Mouse (Mus musculus) erythroblast, adult 5-6 weeks (primary cell): ENCODE results near the gene Kif21b. TPM values are rescaled to one million over a fixed set of nuclear protein-coding genes. Genes with fewer than 3 reads are reported as not detected.

ENCODE experiments used
- ATAC-seq: replicated peaks from 2 replicates; pipeline ENCODE4 v1.8.0; 2016; ENCODE audit warnings: moderate number of reproducible peaks, mild to moderate bottlenecking, moderate TSS enrichment, inconsistent platforms; ENCODE audit not compliant: poor library complexity, low FRiP score, severe bottlenecking
- total RNA-seq, 2 experiments: library from RNA; stranded (forward) in 1 of 2; stranded (reverse) in 1 of 2; fragments of 150-400 nt in 1 of 2; fragments of 200-764, 138-1000 nt in 1 of 2; gene quantifications; 2 replicates each; pipeline versions ENCODE4 v1.2.3 to v1.2.4; 2015 to 2017; ENCODE audit warnings: low replicate concordance in 2 of 2

Kif21b gene
- total RNA-seq (2015; ENCODE audit: low replicate concordance) (7.7 and 12.9 TPM in 2 replicates), total RNA-seq (2017; ENCODE audit: low replicate concordance) (5.4 and 8.5 TPM in 2 replicates)

DNA sequence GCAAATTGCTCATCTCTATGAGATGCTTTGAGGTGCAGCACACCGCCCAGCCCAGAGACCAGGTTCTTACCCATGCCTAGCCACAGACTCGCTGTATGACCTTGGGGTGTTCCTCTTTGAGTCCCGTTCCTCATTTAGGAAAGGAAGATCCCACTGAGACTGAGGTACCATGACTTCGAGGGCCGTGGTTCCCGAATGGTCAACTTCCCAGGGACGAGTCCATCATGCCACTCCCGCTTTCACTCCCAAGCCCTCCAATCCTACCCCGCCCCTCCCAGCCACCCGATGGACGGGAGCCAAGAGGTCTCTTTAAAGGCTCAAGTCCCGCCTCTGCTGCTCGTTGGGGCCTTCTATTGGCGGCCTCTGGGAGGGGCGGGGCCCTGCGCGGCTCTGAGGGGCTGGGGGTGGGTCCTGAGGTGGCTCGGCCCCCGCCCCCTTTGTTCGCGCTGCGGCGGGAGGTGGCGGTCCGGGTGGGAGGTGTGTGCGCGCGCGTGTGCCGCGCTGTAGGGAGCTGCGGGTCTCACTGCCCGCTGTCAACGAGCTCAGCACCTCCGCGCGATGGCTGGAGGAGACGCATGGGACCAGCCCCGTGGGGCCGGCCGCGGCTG, at the start of gene Kif21b:
Gene Kif21b (plus strand): TSS at position 439 of the 608 bp plus-strand sequence.
- ATAC-seq, result no peak

DNA sequence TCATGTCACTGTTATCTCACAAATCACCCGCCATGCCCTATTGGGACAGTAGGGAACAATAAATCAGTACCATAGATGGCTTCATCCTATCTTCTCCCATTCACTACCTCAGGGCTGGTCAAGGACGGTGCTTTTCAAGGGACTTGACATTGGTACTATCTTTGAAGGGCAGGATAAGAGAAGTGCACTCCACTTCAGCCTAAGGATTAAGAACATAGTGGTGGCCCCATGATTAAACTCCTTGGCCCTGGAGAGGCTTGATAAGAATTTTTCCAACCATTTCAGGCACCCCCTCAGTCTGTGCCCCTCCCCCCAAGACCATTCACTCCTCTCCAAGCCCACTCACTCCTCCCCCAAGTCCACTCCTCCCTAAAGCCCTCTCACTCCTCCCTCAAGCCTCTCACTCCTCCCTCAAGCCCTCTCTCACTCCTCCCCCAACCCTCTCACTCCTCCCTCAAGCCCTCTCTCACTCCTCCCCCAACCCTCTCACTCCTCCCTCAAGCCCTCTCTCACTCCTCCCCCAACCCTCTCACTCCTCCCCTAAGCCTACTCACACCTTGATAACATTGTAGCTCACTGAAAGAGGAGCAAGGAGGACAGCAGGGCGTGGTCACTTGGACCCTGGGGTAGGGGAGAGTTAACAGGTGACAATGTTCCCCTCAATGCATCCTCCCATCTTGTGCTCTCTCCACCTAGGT, 45.1 kb upstream of the Kif21b start:
- no peak for ATAC-seq

DNA sequence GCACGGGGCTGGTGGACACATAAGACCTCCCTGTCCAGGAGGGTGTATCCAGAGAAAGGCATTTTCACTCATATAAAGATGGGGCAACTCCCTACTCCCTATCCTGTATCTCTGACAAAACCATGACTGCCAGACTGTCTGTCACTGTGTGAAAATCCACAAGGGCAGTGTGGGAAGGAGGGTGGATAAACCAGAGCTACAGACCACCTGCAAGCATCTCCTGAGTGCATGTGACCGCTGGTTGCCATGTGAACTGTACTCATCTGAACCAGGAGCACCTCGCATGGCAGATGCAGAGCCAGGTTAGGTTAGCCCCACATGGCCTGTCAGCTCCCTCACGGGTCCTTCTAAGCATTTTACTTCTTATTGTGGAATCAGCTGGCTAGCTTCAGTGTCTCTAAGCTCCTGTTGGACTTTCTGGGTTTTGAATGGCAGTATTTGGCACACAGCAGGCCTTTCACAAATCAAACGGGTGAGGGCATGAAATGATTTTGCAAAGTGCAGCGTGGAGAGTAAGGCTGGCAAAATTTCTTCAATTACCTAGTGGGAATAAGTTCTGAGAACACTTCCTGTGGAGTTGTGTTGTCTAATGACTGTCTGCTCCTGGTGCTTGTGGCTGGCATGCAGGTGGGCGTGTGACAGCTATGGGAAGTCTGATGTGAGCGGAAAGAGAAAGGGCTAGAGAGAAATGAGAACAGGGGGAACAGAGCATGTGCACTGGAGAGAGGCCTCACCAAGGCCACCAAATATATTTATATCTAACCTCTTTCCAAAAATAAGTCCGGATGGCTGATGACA, 41.6 kb upstream of the Kif21b start:
- ATAC-seq, result no peak

DNA sequence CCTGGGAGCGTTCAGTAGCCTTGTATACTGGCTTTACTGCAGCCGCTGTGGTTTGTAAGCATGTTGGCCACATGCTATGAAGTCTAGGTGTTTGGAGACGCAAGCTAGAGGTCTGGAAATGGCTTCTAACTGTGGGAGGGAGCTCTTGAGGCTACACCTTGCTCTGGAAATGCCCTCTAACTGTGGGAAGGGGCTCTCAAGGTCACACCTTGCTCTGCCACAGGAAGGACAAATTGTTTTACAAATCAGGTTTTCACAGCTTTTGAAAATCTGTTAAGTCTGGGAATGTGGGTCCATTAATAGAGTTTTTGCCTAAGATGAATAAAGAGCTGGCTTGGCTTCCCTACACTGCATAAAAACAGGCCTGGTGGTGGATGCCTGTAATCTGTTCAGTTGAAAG, 37.5 kb upstream of the Kif21b start:
- ATAC-seq, result no peak

DNA sequence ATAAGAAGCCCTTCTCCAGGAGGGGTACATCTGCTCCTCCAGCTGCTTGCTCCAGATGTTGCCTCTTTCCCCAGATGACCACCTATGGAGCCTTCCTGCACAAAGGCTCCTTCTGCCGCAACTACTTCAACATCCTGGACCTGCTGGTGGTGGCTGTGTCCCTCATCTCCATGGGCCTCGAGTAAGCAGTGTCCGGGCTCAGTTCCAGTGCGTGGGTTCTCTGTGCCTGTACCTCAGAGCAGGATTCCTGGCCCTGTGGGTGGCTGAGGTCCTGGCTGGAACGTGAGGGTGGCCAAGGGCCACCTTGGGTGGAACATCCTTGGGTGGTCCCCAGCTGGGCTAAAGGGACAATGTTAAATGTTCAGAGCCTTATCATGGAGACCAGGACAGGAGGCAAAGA, 36.4 kb upstream of the Kif21b start:
- ATAC-seq, result no peak

DNA sequence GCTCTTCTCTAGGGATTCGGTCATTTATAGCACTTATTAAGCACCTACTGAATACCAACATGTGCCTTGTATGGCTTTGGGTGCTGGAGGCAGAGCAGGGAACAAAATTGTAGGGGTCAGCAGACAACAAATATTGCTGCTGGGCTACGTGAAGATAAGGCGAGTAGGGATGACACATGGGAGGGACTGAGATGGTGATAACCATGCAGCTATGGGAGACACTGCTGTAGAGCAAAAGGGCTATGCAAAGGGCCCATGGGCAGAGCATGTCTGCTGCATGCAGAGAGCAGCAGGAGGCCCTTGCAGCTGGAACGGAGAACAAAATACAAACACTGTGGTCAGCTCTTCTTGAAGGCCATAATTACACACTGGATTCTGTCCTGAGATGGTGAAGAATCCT, 29.1 kb upstream of the Kif21b start:
- no peak for ATAC-seq

DNA sequence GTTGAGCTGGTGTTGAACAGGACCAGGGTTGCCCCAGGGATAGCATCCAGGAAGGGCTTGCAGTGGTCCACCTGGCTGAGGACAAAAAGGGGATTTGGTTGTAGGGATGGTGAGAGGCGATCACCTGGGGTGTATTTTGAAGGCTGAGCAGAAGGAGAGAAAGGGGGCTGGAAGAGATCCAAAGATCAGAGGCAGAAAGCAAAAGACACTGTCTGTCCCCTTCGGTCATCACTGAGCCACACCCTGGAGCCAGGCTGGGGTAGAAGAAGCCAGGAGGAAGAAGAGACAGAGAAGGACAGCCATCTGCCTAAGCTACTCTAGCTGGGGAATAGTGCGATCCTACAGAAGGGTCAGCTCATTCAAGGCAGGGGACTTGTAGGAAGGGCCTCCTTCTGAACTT, 28.6 kb upstream of the Kif21b start:
- no peak for ATAC-seq

DNA sequence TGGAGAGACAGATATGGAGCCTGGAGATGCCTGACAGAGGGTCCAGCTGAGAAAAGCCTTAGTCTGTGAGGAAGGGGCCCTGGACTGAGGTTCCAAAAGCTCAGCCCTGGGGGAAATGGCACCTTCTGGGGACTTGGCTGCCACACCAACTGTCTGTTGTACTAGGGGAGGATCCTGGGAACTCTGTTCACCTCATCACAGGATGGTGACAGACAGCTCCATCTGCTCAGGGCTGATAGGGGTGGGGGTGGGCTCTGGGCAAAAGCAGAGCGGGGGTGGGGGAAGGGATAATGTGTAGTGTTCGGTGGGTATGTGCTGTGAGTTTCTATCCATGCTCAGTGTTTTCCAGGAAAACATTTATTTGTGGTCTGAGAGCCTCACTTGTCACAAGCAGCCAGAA, 28.2 kb upstream of the Kif21b start:
- no peak for ATAC-seq

DNA sequence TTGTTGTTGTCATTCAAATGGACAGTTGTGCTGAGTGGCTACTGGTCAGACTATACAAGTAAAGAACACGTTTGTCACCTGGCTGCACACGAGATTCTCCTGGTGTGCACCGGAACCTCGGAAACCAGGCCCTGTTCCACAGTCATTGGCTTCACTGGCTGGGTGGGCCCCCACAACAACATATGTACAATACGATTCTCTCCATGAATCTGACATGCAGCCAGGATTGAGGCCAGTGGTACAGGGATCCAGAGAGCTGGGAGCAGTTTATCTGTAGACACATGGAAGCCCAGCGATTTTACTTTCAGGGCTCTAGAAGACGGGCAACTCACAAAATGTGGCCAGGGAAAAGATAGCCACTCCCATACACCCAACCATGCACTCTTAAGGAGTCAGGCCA, 27.5 kb upstream of the Kif21b start:
- no peak for ATAC-seq

DNA sequence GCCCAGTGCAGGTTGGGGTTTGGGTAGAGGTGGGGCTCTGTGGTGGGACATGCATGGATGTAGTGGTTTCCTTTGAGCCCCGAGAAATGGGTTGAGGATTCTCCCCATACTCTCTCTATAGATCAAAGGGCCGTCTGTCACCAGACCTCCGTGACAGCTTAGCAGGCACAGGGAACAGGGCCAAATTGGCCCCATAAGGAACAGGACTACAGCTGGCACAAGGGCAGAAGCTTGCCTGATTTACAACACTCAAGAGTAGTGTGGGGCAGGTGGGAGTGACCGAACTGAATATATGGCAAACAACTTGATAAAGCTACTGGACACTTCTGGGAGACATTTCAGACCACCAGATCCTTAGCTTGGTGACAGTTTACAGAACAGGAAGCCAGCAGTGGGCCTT, 26.4 kb upstream of the Kif21b start:
- ATAC-seq, result no peak

DNA sequence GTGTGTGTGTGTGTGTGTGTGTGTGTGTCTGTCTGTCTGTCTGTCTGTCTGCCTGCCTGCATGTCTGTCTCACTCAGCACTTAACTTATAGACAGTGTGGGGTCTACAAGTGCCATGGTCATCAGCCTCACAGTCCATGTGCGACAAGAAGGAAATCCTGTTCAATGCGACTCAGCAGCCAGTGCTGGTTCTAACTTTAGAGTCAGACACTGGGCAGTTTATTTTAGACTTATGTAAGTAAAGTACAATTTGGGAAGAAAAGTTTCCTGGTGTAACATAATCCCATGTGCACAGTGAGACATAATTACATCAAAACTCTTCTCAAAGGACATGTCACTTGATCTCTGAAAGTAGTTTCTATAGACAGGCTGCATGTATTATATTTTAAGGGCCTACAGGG, 21.7 kb upstream of the Kif21b start:
- ATAC-seq, result no peak

DNA sequence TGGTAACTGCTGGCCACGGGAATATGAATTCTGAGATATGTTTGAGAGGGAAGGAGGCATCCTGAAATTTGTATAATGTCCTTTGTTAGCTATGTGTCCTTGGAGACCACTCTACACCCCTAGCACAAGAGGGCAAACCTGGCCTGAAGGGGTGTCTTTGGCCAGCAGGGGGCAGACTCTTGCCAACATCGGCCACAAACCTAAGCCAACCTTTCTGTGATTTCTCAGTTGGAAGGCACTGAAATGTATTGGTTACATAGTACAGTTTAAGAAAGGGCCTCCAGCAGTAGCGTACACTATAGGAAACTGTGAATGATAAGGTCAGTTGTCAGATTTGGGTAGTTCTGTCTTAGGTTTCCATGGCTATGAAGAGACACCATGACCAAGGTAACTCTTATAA, 15.0 kb upstream of the Kif21b start:
- 0 out of 2 replicates have a peak, but pooled peaks have one; percentile 33 for ATAC-seq

DNA sequence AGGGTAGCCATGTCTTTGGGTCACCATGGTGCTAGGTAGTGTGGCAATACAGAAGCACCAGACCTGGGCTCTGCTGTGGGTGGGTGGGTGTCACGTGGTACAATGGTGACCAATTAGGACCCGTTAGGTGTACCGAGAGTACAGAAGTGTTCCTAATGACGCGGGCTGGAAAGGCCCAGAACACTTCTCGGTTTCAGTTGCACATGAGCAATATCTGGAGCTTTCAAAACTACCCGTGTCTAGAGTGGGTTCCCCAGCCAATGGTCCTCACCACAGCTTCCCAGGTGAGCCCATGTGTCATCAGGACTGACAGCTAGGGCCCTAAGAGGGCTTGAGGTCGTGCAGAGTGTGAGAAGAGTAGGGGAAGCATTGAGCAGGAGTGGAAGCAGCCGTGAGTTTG, 14.1 kb upstream of the Kif21b start:
- ATAC-seq, result no peak

DNA sequence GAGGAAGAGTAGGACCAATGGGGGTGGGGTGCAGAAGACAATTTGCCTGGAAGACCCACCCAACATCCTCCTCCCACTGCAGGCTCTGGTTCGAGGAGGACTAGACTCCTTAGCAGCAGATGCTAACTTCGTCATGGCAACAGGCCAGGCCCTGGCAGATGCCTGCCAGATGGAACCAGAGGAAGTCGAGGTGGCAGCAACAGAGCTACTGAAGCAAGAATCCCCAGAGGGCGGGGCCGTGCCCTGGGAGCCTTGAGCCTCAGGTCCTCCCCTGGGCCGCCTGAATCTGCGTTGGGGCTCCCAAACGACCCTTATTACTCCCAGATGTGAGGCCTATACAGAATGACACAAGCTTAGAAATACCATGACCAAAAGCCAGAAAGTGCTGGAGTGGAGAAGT, 12.3 kb upstream of the Kif21b start:
- ATAC-seq, result no peak

DNA sequence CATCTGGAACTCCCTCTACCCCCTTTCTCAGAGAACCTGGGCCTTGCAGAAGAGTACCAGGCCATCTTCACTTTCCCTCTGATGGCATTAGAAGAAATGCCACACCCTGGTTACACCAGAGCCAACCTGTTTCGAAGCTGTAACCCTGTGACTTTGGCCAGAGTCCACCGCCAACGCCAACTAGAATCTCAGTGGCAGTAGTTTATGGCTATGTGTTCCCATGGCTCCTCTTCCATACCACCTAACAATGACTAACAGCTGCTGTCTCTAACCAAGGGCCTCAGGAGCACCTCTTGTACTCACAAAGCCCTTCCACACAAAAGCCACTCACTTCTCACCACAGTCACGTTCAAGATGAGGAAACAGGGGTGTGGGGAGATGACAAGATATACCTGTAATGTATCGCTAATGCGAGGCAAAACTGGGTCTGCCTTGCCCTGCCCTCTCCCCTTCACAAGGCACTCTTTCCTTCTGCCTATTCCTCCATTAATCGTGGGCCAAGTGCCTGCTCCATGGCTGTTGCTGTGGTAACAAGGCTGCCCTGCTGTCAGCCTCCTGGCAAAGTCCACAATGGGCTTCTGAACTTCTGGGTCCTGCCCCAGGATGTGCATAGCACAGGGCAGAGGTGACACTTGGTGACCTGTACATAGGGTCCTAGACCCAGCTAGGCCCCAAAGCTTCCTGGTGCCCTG, 11.5 kb upstream of the Kif21b start:
- ATAC-seq, result no peak

DNA sequence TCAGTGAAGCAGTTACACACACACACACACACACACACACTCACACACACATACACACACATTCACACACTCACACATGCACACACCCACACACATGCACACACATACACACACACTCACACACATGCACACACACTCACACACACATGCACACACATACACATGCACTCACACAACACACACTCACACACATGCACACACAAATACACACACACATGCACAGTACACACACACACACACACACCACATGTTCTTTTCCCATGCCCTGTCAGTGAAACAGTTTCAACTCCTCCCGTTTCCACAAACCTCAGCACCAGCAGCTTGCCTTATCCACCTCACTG, 11.0 kb upstream of the Kif21b start:
- ATAC-seq, result no peak

DNA sequence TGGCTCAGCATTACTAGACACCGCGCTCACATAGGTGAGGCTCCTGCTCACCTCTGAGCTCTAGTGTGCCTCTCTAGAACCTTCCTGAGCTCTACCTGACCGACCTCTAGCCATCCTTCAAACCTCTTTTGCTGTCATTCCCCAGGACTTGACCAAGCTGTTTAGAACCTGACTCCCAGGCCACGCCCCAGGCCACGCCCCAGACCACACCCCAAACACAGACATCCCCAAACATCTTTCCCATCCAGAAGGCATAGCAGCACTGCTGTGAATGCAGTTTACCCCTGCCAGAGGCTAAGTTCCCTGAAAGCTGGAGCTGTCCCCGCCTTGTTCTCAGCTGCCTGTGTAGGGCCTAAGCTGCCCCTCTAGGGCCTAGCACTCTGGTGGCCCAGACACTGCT, 10.4 kb upstream of the Kif21b start:
- no peak for ATAC-seq

DNA sequence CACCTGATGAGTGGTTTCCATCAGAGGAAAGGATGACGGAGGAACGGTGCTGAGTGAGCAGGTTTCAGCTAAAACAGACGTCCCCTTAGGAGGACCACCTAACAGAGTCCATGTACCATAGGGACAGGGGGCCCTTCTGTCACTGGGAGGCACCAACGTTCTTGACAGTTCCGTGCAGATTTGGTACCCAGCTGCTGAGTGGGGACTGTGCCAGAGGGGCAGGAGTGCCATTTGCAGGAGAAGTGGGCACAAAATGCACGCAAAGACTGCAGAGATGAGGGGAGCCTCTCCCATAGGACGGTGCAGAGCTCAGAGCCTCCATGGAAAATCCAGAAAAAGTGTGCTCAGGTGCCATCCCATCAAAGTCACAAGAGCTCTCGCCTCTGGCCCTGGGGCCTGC, 9.2 kb upstream of the Kif21b start:
- no peak for ATAC-seq

DNA sequence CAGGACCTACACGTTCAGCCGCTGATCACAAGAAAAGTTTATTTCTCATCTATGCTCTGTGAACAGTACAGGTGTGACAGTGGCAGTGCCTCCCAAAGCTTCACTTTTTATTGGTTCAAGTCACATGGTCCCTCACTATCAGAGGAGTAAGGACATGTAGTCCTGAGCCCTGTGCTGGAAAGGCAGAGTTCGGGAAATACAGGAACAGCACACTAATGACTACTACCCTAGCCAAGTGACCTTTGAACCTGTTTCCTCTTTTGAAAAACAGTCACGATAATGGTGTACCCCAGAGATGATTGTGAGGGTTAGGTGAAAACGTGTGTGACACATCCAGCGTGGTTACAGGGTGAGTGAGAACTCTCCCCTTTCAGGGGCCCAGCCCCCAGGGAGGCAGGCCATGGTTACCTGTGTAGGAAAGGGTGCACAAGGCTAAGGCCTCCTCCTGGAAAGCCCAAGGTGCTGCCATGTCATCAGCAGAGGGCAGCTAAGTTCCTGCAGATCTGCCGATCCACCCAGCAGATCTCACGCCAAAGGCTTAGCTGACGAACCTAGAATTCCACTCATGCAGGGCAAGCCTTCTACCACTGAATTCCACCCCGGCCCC, 4.9 kb upstream of the Kif21b start:
- no peak for ATAC-seq

DNA sequence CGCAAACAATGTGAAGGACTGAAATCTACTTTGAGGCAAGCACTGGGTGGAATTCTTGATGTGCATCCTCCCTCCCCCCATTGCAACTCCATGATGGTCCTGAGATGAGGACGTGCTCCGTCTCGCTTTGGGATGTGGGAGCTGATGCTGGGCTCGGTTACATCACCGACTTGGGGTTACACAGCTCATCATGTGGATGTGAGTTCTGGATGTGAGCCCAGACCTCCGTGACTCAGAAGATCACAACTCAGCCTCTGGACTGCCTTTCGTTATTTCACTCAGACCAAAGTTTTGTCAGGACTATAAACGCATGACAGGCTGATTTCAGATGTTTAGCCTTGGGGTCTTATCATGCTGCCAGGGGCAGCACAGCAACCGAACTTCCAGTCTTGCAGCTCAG, 4.3 kb upstream of the Kif21b start:
- no peak for ATAC-seq
